Mouse (Mus musculus) liver, adult 2 months (tissue): Measurements from ENCODE around the gene Man1c1. TPM values are rescaled to one million over a fixed set of nuclear protein-coding genes. Genes with fewer than 3 reads are reported as not detected.

Experiments
- DNase-seq: peaks from one replicate; pipeline ENCODE4 v3.0.0-alpha.2; 2011; ENCODE audit warnings: low read depth, low spot score; ENCODE audit errors: extremely low read depth
- H3K27ac ChIP-seq: fragments of 200-500 bp; replicated peaks from 2 replicates; pipeline ENCODE4 v1.5.1; 2012; ENCODE audit warnings: low read depth, mild to moderate bottlenecking, control low read depth, inconsistent platforms, low read length; ENCODE audit not compliant: insufficient read depth
- H3K27me3 ChIP-seq: fragments of 200-500 bp; 2 replicates; pipeline ENCODE4 v1.6.1; 2012; ENCODE audit warnings: mild to moderate bottlenecking, moderate library complexity, low read length, inconsistent platforms; ENCODE audit not compliant: control insufficient read depth, insufficient read depth
- H3K36me3 ChIP-seq: fragments of 200-500 bp; 2 replicates; pipeline ENCODE4 v1.6.1; 2012; ENCODE audit warnings: low read length, inconsistent platforms; ENCODE audit not compliant: control insufficient read depth, insufficient read depth
- H3K4me1 ChIP-seq: fragments of 200-500 bp; 2 replicates; pipeline ENCODE4 v1.6.1; 2011; ENCODE audit warnings: low read length; ENCODE audit not compliant: control insufficient read depth, insufficient read depth
- H3K4me3 ChIP-seq: fragments of 200-500 bp; 2 replicates; pipeline ENCODE4 v1.5.1; 2011; ENCODE audit warnings: low read depth, mild to moderate bottlenecking, control low read depth, low read length, moderate library complexity; ENCODE audit not compliant: insufficient read depth
- H3K79me2 ChIP-seq: fragments of 200-500 bp; 2 replicates; pipeline ENCODE4 v1.6.1; 2012; ENCODE audit warnings: inconsistent platforms, mild to moderate bottlenecking, low read length, moderate library complexity; ENCODE audit not compliant: control insufficient read depth, insufficient read depth
- H3K9ac ChIP-seq: fragments of 200-500 bp; 2 replicates; pipeline ENCODE4 v1.6.1; 2012; ENCODE audit warnings: low read depth, mild to moderate bottlenecking, control low read depth, inconsistent platforms, low read length
- CTCF ChIP-seq: fragments of 200-500 bp; IDR thresholded peaks from 2 replicates; pipeline ENCODE4 v1.5.1; 2011; ENCODE audit warnings: low read depth, low read length, control low read depth
- POLR2A ChIP-seq: fragments of 200-500 bp; IDR thresholded peaks from 2 replicates; pipeline ENCODE4 v1.6.1; 2011; ENCODE audit warnings: low read length, control low read depth; ENCODE audit not compliant: insufficient read depth; ENCODE audit errors: extremely low read depth
- WGBS: fragments of 180-500 bp; shearing (Covaris S2); methylation state at CpG from one replicate; pipeline ENCODE4 v1.1.7; 2018; 5-methylcytosine and 5-hydroxymethylcytosine counted together
- polyA plus RNA-seq: library from polyadenylated mRNA; depleted of rRNA; stranded (reverse); fragments of >200 nt; gene quantifications from 2 replicates; pipeline ENCODE4 v1.2.3, GENCODE M21; 2012
- total RNA-seq: library from RNA; depleted of rRNA; stranded (reverse); fragments of >200 nt; gene quantifications from 2 replicates; pipeline ENCODE4 v1.2.3, GENCODE M21; 2014

The Man1c1 gene
- total and polyA plus RNA-seq, 2 experiments = 1.1 TPM

- Histone ChIP-seq H3K36me3 (no peaks in the 10 kb centered on the region), H3K79me2 (no peaks in the 10 kb centered on the region), H3K4me3 (no peak overlapping the region), H3K9ac (no peak overlapping the region), H3K27ac (no peak overlapping the region), H3K4me1 (no peaks in the 10 kb centered on the region), H3K27me3 (no peaks in the 10 kb centered on the region)
- TF ChIP-seq CTCF = no peak
- WGBS = 94% methylated on average over 16 of the region's 16 CpGs
- no peak for DNase-seq
Measured at GRCm38 (mm10) chr4:134563624-134564023, 140.5 kb downstream of the Man1c1 start.

- 100% methylated on average over 2 of the region's 2 CpGs for WGBS
- no peaks in the 10 kb centered on the region for H3K27me3 ChIP-seq
- DNase-seq = no peak
- H3K27ac ChIP-seq = no peak overlapping the region
- H3K4me3 ChIP-seq = no peak overlapping the region
- H3K9ac ChIP-seq = no peak overlapping the region
- no peaks in the 10 kb centered on the region for H3K36me3 ChIP-seq
- H3K79me2 ChIP-seq = no peaks in the 10 kb centered on the region
- no peaks in the 10 kb centered on the region for H3K4me1 ChIP-seq
- no peak for TF ChIP-seq POLR2A
- no peak for TF ChIP-seq CTCF
Measured at GRCm38 (mm10) chr4:134562014-134562413, 142.1 kb downstream of the Man1c1 start.

- Histone ChIP-seq H3K4me1 (no peaks in the 10 kb centered on the region), H3K4me3 (no peak overlapping the region), H3K9ac (no peak overlapping the region), H3K27me3 (no peaks in the 10 kb centered on the region), H3K36me3 (no peaks in the 10 kb centered on the region), H3K27ac (no peak overlapping the region), H3K79me2 (no peaks in the 10 kb centered on the region)
- 93% methylated on average over 8 of the region's 8 CpGs for WGBS
- DNase-seq = no peak
- no peak for TF ChIP-seq POLR2A
- TF ChIP-seq CTCF = no peak
Measured at GRCm38 (mm10) chr4:134560699-134561098, 143.4 kb downstream of the Man1c1 start.

- TF ChIP-seq CTCF = no peak
- no peak for TF ChIP-seq POLR2A
- Histone ChIP-seq H3K9ac (no peak overlapping the region), H3K27ac (no peak overlapping the region), H3K4me3 (no peak overlapping the region), H3K79me2 (no peaks in the 10 kb centered on the region), H3K27me3 (no peaks in the 10 kb centered on the region), H3K36me3 (no peaks in the 10 kb centered on the region), H3K4me1 (no peaks in the 10 kb centered on the region)
- no peak for DNase-seq
- WGBS = 85% methylated on average over 7 of the region's 7 CpGs
Measured at GRCm38 (mm10) chr4:134559154-134559553, 144.9 kb downstream of the Man1c1 start.

GRCm38 (mm10) chr4:134558570-134559113 is 145.4 kb downstream of the Man1c1 start:
- no peaks in the 10 kb centered on the region for H3K79me2 ChIP-seq
- H3K4me1 ChIP-seq = no peaks in the 10 kb centered on the region
- H3K27me3 ChIP-seq = no peaks in the 10 kb centered on the region
- no peak overlapping the region for H3K27ac ChIP-seq
- no peaks in the 10 kb centered on the region for H3K36me3 ChIP-seq
- WGBS = 82% methylated on average over 9 of the region's 9 CpGs
- H3K9ac ChIP-seq = no peak overlapping the region
- no peak overlapping the region for H3K4me3 ChIP-seq
- no peak for TF ChIP-seq CTCF
- TF ChIP-seq POLR2A = no peak
- DNase-seq = no peak

GRCm38 (mm10) chr4:134557626-134558249 is 146.4 kb downstream of the Man1c1 start:
- Histone ChIP-seq H3K9ac (no peak overlapping the region), H3K27me3 (no peaks in the 10 kb centered on the region), H3K4me1 (no peaks in the 10 kb centered on the region), H3K79me2 (no peaks in the 10 kb centered on the region), H3K36me3 (no peaks in the 10 kb centered on the region), H3K4me3 (no peak overlapping the region), H3K27ac (no peak overlapping the region)
- 41% methylated on average over 16 of the region's 16 CpGs for WGBS
- DNase-seq = no peak
- no peak for TF ChIP-seq POLR2A
- TF ChIP-seq CTCF = no peak
